Mouse (Mus musculus) ZHBTc4 (cell line): ENCODE data around the gene Zfp3.

Experiments used
- DNase-seq: peaks from one replicate; pipeline ENCODE4 v3.0.0-alpha.2; 2011; ENCODE audit warnings: low read depth, low spot score

The Zfp3 gene

GRCm38 (mm10) chr11:70763936-70764808, at the start of gene Zfp3:
Gene Zfp3 (plus strand): TSS chr11:70764209.
- DNase-seq = peak; percentile 81

GRCm38 (mm10) chr11:70715832-70716231, 48.2 kb upstream of the Zfp3 start:
- no peak for DNase-seq

GRCm38 (mm10) chr11:70718481-70718880, 45.5 kb upstream of the Zfp3 start:
- no peak for DNase-seq

GRCm38 (mm10) chr11:70720567-70720966, 43.4 kb upstream of the Zfp3 start:
- DNase-seq = no peak

GRCm38 (mm10) chr11:70721072-70721471, 42.9 kb upstream of the Zfp3 start:
- no peak for DNase-seq

GRCm38 (mm10) chr11:70724706-70725105, 39.3 kb upstream of the Zfp3 start:
- no peak for DNase-seq

GRCm38 (mm10) chr11:70726585-70726984, 37.4 kb upstream of the Zfp3 start:
- DNase-seq = no peak

GRCm38 (mm10) chr11:70727385-70727784, 36.6 kb upstream of the Zfp3 start:
- DNase-seq = no peak

GRCm38 (mm10) chr11:70730427-70731038, 33.5 kb upstream of the Zfp3 start:
- no peak for DNase-seq

- DNase-seq = no peak
These were observed 32.8 kb upstream of the Zfp3 start for GRCm38 (mm10) chr11:70731178-70731577.

GRCm38 (mm10) chr11:70733256-70733655, 30.8 kb upstream of the Zfp3 start:
- DNase-seq = no peak

- DNase-seq = no peak
These were observed 26.3 kb upstream of the Zfp3 start for GRCm38 (mm10) chr11:70737749-70738148.

- no peak for DNase-seq
These were observed 22.4 kb upstream of the Zfp3 start for GRCm38 (mm10) chr11:70741603-70742002.

GRCm38 (mm10) chr11:70742117-70742516, 21.9 kb upstream of the Zfp3 start:
- DNase-seq = no peak

GRCm38 (mm10) chr11:70742581-70743459, 21.2 kb upstream of the Zfp3 start:
- peak; percentile 17 for DNase-seq

GRCm38 (mm10) chr11:70745636-70746035, 18.4 kb upstream of the Zfp3 start:
- no peak for DNase-seq

- no peak for DNase-seq
These were observed 16.0 kb upstream of the Zfp3 start for GRCm38 (mm10) chr11:70747876-70748545.

GRCm38 (mm10) chr11:70752337-70753017, 11.5 kb upstream of the Zfp3 start:
- DNase-seq = no peak

GRCm38 (mm10) chr11:70753146-70753545, 10.9 kb upstream of the Zfp3 start:
- no peak for DNase-seq

- DNase-seq = no peak
These were observed 9.5 kb upstream of the Zfp3 start for GRCm38 (mm10) chr11:70754476-70754875.

GRCm38 (mm10) chr11:70754958-70755357, 9.1 kb upstream of the Zfp3 start:
- no peak for DNase-seq
